Mouse (Mus musculus) stomach, embryonic 14.5 days (tissue): Measurements from ENCODE around the gene Guf1. TPM values are rescaled to one million over a fixed set of nuclear protein-coding genes. Genes with fewer than 3 reads are reported as not detected.

Experiments used
- ATAC-seq: fragments of 200-750 bp; cut with Nextera tagmentation; 2 replicates; pipeline ENCODE4 v1.8.0; 2017; ENCODE audit warnings: low read depth, moderate TSS enrichment; ENCODE audit not compliant: insufficient number of reproducible peaks, insufficient read depth, low FRiP score
- H3K27ac ChIP-seq: fragments of 300-500 bp; sonication (generic); 2 replicates; pipeline ENCODE4 v1.5.1; 2014; ENCODE audit warnings: mild to moderate bottlenecking, low read length, moderate library complexity, mixed read lengths
- H3K27me3 ChIP-seq: fragments of 300-500 bp; sonication (generic); 2 replicates; pipeline ENCODE4 v1.6.1; 2014; ENCODE audit warnings: low read length, control low read depth, mixed read lengths; ENCODE audit not compliant: control insufficient read depth, insufficient read depth
- H3K36me3 ChIP-seq: fragments of 300-500 bp; sonication (generic); 2 replicates; pipeline ENCODE4 v1.6.1; 2014; ENCODE audit warnings: mild to moderate bottlenecking, control low read depth, low read length, moderate library complexity, mixed read lengths; ENCODE audit not compliant: control insufficient read depth, insufficient read depth
- H3K4me1 ChIP-seq: fragments of 300-500 bp; sonication (generic); 2 replicates; pipeline ENCODE4 v1.6.1; 2014; ENCODE audit warnings: low read length, control low read depth, mixed read lengths; ENCODE audit not compliant: control insufficient read depth, insufficient read depth
- H3K4me2 ChIP-seq: fragments of 300-500 bp; sonication (generic); replicated peaks from 2 replicates; pipeline ENCODE4 v1.6.1; 2014; ENCODE audit warnings: low read depth, low read length, control low read depth
- H3K4me3 ChIP-seq: fragments of 300-500 bp; sonication (generic); 2 replicates; pipeline ENCODE4 v1.5.1; 2014; ENCODE audit warnings: low read depth, low read length, control low read depth
- H3K9ac ChIP-seq: fragments of 300-500 bp; sonication (generic); replicated peaks from 2 replicates; pipeline ENCODE4 v1.6.1; 2014; ENCODE audit warnings: low read depth, mild to moderate bottlenecking, control low read depth, low read length, moderate library complexity, mixed read lengths
- H3K9me3 ChIP-seq: fragments of 300-500 bp; sonication (generic); 2 replicates; pipeline ENCODE4 v1.6.1; 2016; ENCODE audit warnings: low read depth, low read length, control low read depth; ENCODE audit not compliant: control insufficient read depth
- WGBS: fragments of 180-500 bp; shearing (Covaris S2); extraction: QIAGEN DNeasy Blood & Tissue Kit; methylation state at CpG from one replicate; pipeline ENCODE4 v1.1.7; 2014; 5-methylcytosine and 5-hydroxymethylcytosine counted together
- polyA plus RNA-seq: library from polyadenylated mRNA; unstranded; fragments of >200 nt; fragmentation: Nextera tagmentation; extraction: Ambion mirVana; gene quantifications from 2 replicates; pipeline ENCODE4 v1.2.1, GENCODE M21; 2014

Guf1 gene
- polyA plus RNA-seq, 1 experiment from 2014 or later: 76.7 TPM

GRCm38 (mm10) chr5:69542489-69542888 is 14.2 kb upstream of the Guf1 start, which contains the start of gene Yipf7:
Gene Yipf7, minus strand, starts transcription at chr5:69542648.
- Histone ChIP-seq H3K4me3 (no peak within 1 kb of the TSS), H3K36me3 (no peaks in the 10 kb centered on the region), H3K27ac (no peak within 1 kb of the TSS), H3K9me3 (no peaks in the 10 kb centered on the region), H3K27me3 (no peaks in the 10 kb centered on the region), H3K4me1 (no peaks in the 10 kb centered on the region), H3K4me2 (no peak within 1 kb of the TSS), H3K9ac (no peak within 1 kb of the TSS)
- 76% methylated on average over 4 of the region's 4 CpGs for WGBS
- no peak for ATAC-seq

GRCm38 (mm10) chr5:69557404-69557935 is 747 bp downstream of the Guf1 start:
- 0 out of 2 replicates have a peak, but pooled peaks cover 3% of the 10 kb centered on the region for H3K4me1 ChIP-seq
- WGBS: 5% methylated on average over 16 of the region's 16 CpGs
- H3K4me2 ChIP-seq: peak overlapping the region; percentile 48
- H3K27me3 ChIP-seq: no peaks in the 10 kb centered on the region
- no peaks in the 10 kb centered on the region for H3K9me3 ChIP-seq
- peak overlapping the region; percentile 82 for H3K4me3 ChIP-seq
- H3K36me3 ChIP-seq: peaks cover 19% of the 10 kb centered on the region
- peak overlapping the region; percentile 92 for H3K9ac ChIP-seq
- ATAC-seq: no peak; the same call in 1 of the 2 replicates
- peak overlapping the region; percentile 79; the same call in 1 of the 2 replicates for H3K27ac ChIP-seq

- Histone ChIP-seq H3K27me3 (no peaks in the 10 kb centered on the region), H3K4me2 (peak within 1 kb of the TSS; percentile 64), H3K36me3 (peaks cover 2% of the 10 kb centered on the region; the same call in 1 of the 2 replicates), H3K4me1 (peaks cover 7% of the 10 kb centered on the region; the same call in 1 of the 2 replicates), H3K9ac (peak within 1 kb of the TSS; percentile 84), H3K27ac (peak within 1 kb of the TSS; percentile 79), H3K4me3 (peak within 1 kb of the TSS; percentile 72), H3K9me3 (no peaks in the 10 kb centered on the region)
- peak; percentile 95 for ATAC-seq
- 4% methylated on average over 42 of the region's 42 CpGs for WGBS
Measured at GRCm38 (mm10) chr5:69591640-69592461, 35.1 kb downstream of the Guf1 start, which contains the start of gene Gnpda2. Gene Gnpda2, minus strand, starts transcription at chr5:69592340.

GRCm38 (mm10) chr5:69601027-69601426 is 44.3 kb downstream of the Guf1 start:
- no peaks in the 10 kb centered on the region for H3K4me1 ChIP-seq
- no peak overlapping the region for H3K9ac ChIP-seq
- H3K4me2 ChIP-seq: no peak overlapping the region
- no peaks in the 10 kb centered on the region for H3K9me3 ChIP-seq
- H3K27me3 ChIP-seq: no peaks in the 10 kb centered on the region
- no peak overlapping the region for H3K27ac ChIP-seq
- no peaks in the 10 kb centered on the region for H3K36me3 ChIP-seq
- no peak overlapping the region for H3K4me3 ChIP-seq
- no peak for ATAC-seq

GRCm38 (mm10) chr5:69613209-69613796 is 56.6 kb downstream of the Guf1 start:
- Histone ChIP-seq H3K4me1 (no peaks in the 10 kb centered on the region), H3K9ac (no peak overlapping the region), H3K4me2 (no peak overlapping the region), H3K27ac (no peak overlapping the region), H3K4me3 (no peak overlapping the region), H3K36me3 (no peaks in the 10 kb centered on the region), H3K27me3 (no peaks in the 10 kb centered on the region), H3K9me3 (no peaks in the 10 kb centered on the region)
- 14% methylated on average over 4 of the region's 4 CpGs for WGBS
- no peak for ATAC-seq

- no peak overlapping the region for H3K9ac ChIP-seq
- no peaks in the 10 kb centered on the region for H3K9me3 ChIP-seq
- WGBS: 33% methylated on average over 1 of the region's 1 CpGs
- ATAC-seq: no peak
- H3K27me3 ChIP-seq: no peaks in the 10 kb centered on the region
- no peaks in the 10 kb centered on the region for H3K36me3 ChIP-seq
- no peak overlapping the region for H3K27ac ChIP-seq
- no peaks in the 10 kb centered on the region; the same call in 1 of the 2 replicates for H3K4me1 ChIP-seq
- H3K4me2 ChIP-seq: no peak overlapping the region
- no peak overlapping the region for H3K4me3 ChIP-seq
Measured at GRCm38 (mm10) chr5:69620899-69621298, 64.2 kb downstream of the Guf1 start.

Other genes starting within 250 kb of the Guf1 start
- 5.2 TPM in 2 replicates for gene Kctd8, start 215.2 kb upstream of the Guf1 start, polyA plus RNA-seq
- not detected in 2 replicates for gene Yipf7, start 14.3 kb upstream of the Guf1 start, polyA plus RNA-seq
- gene Gnpda2, start 35.4 kb downstream of the Guf1 start, polyA plus RNA-seq: 57.1 and 63.8 TPM in 2 replicates